Mouse (Mus musculus): ENCODE data around the gene Mgst2. TPM values are rescaled to one million over a fixed set of nuclear protein-coding genes. Genes with fewer than 3 reads are reported as not detected.

Mgst2 gene
- polyA plus RNA-seq, 1 experiment from 2014 or later = 0.27 TPM

GRCm38 (mm10) chr3:51717455-51717854, 57.3 kb downstream of the Mgst2 start:
- H3K9ac ChIP-seq (replicated peaks; ENCODE audit: low read depth, low read length) = no peak overlapping the region
- no peaks in the 10 kb centered on the region for H3K4me1 ChIP-seq (replicated peaks; ENCODE audit: control insufficient read depth, insufficient read depth, low read length)
- WGBS = 79% methylated on average over 3 of the region's 3 CpGs
- no peak overlapping the region for H3K4me2 ChIP-seq (ENCODE audit: low read length)
- no peaks in the 10 kb centered on the region for H3K9me3 ChIP-seq (ENCODE audit: control insufficient read depth, low read length)
- H3K4me3 ChIP-seq (replicated peaks; ENCODE audit: low read length) = no peak overlapping the region
- H3K27ac ChIP-seq (ENCODE audit: low read length) = no peak overlapping the region
- no peaks in the 10 kb centered on the region for H3K27me3 ChIP-seq (replicated peaks; ENCODE audit: control insufficient read depth, insufficient read depth, low read length)
- no peak for ATAC-seq
- no peaks in the 10 kb centered on the region for H3K36me3 ChIP-seq (ENCODE audit: control insufficient read depth, insufficient read depth)

- Histone ChIP-seq H3K36me3 (ENCODE audit: control insufficient read depth, insufficient read depth) (no peaks in the 10 kb centered on the region), H3K9ac (replicated peaks; ENCODE audit: low read depth, low read length) (no peak overlapping the region), H3K4me1 (replicated peaks; ENCODE audit: control insufficient read depth, insufficient read depth, low read length) (no peaks in the 10 kb centered on the region), H3K4me3 (replicated peaks; ENCODE audit: low read length) (no peak overlapping the region), H3K9me3 (ENCODE audit: control insufficient read depth, low read length) (no peaks in the 10 kb centered on the region), H3K27ac (ENCODE audit: low read length) (no peak overlapping the region), H3K4me2 (ENCODE audit: low read length) (no peak overlapping the region), H3K27me3 (replicated peaks; ENCODE audit: control insufficient read depth, insufficient read depth, low read length) (no peaks in the 10 kb centered on the region)
- no peak for ATAC-seq
- WGBS = 59% methylated on average over 4 of the region's 4 CpGs
Measured at GRCm38 (mm10) chr3:51717909-51718308, 57.7 kb downstream of the Mgst2 start.

GRCm38 (mm10) chr3:51719373-51719772, 59.2 kb downstream of the Mgst2 start:
- 82% methylated on average over 3 of the region's 3 CpGs for WGBS

DNA sequence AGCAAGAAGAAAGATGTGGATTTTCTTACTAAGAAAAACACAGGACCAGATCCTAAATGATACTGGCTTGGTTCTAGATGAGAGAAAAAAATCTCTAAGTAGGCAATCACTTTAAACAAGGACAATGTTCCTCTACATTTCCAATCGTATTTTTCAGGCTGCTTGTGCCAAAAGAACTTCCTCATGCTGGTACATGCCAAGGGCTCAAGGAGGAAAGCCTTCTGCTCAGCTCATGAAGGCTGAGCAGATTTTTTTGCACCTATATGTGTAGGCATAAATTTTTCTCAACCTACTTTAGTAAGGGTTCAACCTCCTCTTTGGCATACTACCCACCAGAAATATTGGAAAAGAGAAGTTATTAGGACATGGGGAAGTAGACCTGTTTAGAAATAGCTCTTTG, 59.8 kb downstream of the Mgst2 start:
- H3K27me3 ChIP-seq (replicated peaks; ENCODE audit: control insufficient read depth, insufficient read depth, low read length) = no peaks in the 10 kb centered on the region
- H3K4me3 ChIP-seq (replicated peaks; ENCODE audit: low read length) = no peak overlapping the region
- H3K4me1 ChIP-seq (replicated peaks; ENCODE audit: control insufficient read depth, insufficient read depth, low read length) = no peaks in the 10 kb centered on the region
- H3K27ac ChIP-seq (ENCODE audit: low read length) = no peak overlapping the region
- no peak overlapping the region for H3K9ac ChIP-seq (replicated peaks; ENCODE audit: low read depth, low read length)
- ATAC-seq = no peak
- WGBS = 69% methylated on average over 1 of the region's 1 CpGs
- no peak overlapping the region for H3K4me2 ChIP-seq (ENCODE audit: low read length)
- H3K9me3 ChIP-seq (ENCODE audit: control insufficient read depth, low read length) = no peaks in the 10 kb centered on the region
- no peaks in the 10 kb centered on the region for H3K36me3 ChIP-seq (ENCODE audit: control insufficient read depth, insufficient read depth)

More at GRCm38 (mm10) chr3:51719373-51719772, 59.2 kb downstream of the Mgst2 start:
- no peak overlapping the region for H3K4me2 ChIP-seq (ENCODE audit: low read length)
- H3K9me3 ChIP-seq (ENCODE audit: control insufficient read depth, low read length) = no peaks in the 10 kb centered on the region
- ATAC-seq = no peak
- no peaks in the 10 kb centered on the region for H3K36me3 ChIP-seq (ENCODE audit: control insufficient read depth, insufficient read depth)
- no peaks in the 10 kb centered on the region for H3K4me1 ChIP-seq (replicated peaks; ENCODE audit: control insufficient read depth, insufficient read depth, low read length)
- no peak overlapping the region for H3K9ac ChIP-seq (replicated peaks; ENCODE audit: low read depth, low read length)
- H3K27me3 ChIP-seq (replicated peaks; ENCODE audit: control insufficient read depth, insufficient read depth, low read length) = no peaks in the 10 kb centered on the region
- H3K27ac ChIP-seq (ENCODE audit: low read length) = no peak overlapping the region
- no peak overlapping the region for H3K4me3 ChIP-seq (replicated peaks; ENCODE audit: low read length)

DNA sequence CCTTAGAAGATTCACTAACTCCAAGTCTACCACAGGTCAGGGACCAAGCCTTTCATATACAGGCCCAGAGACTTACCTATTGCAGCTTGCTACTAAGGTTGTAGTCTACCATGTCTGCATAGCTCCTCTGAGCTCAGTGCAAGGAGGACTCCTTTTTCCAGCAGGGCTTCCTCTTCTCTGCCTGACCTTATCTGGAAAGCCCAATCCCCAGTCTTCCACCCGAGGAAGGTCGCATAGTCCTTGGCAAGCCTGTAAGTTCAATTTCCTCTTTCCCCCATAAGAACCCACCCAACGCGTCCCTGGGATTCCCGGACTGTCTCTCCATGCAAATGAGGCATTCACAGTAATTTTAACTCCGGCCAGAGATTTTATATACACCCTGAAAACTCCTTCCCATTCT, 66.1 kb downstream of the Mgst2 start:
- H3K4me1 ChIP-seq (replicated peaks; ENCODE audit: control insufficient read depth, insufficient read depth, low read length) = peaks cover 18% of the 10 kb centered on the region
- H3K27ac ChIP-seq (ENCODE audit: low read length) = no peak overlapping the region
- ATAC-seq = no peak
- no peak overlapping the region for H3K9ac ChIP-seq (replicated peaks; ENCODE audit: low read depth, low read length)
- no peaks in the 10 kb centered on the region for H3K36me3 ChIP-seq (ENCODE audit: control insufficient read depth, insufficient read depth)
- H3K4me2 ChIP-seq (ENCODE audit: low read length) = no peak overlapping the region
- 93% methylated on average over 6 of the region's 6 CpGs for WGBS
- no peaks in the 10 kb centered on the region for H3K27me3 ChIP-seq (replicated peaks; ENCODE audit: control insufficient read depth, insufficient read depth, low read length)
- H3K9me3 ChIP-seq (ENCODE audit: control insufficient read depth, low read length) = no peaks in the 10 kb centered on the region
- no peak overlapping the region for H3K4me3 ChIP-seq (replicated peaks; ENCODE audit: low read length)

GRCm38 (mm10) chr3:51727487-51727886, 67.3 kb downstream of the Mgst2 start:
- no peak overlapping the region for H3K4me3 ChIP-seq (replicated peaks; ENCODE audit: low read length)
- 54% methylated on average over 3 of the region's 3 CpGs for WGBS
- no peak for ATAC-seq
- no peak overlapping the region for H3K9ac ChIP-seq (replicated peaks; ENCODE audit: low read depth, low read length)
- no peaks in the 10 kb centered on the region for H3K9me3 ChIP-seq (ENCODE audit: control insufficient read depth, low read length)
- H3K27ac ChIP-seq (ENCODE audit: low read length) = peak overlapping the region; percentile 41
- H3K27me3 ChIP-seq (replicated peaks; ENCODE audit: control insufficient read depth, insufficient read depth, low read length) = no peaks in the 10 kb centered on the region
- H3K4me2 ChIP-seq (ENCODE audit: low read length) = no peak overlapping the region
- H3K4me1 ChIP-seq (replicated peaks; ENCODE audit: control insufficient read depth, insufficient read depth, low read length) = peaks cover 19% of the 10 kb centered on the region
- no peaks in the 10 kb centered on the region for H3K36me3 ChIP-seq (ENCODE audit: control insufficient read depth, insufficient read depth)

- H3K9ac ChIP-seq (replicated peaks; ENCODE audit: low read depth, low read length) = no peak overlapping the region
- 71% methylated on average over 8 of the region's 8 CpGs for WGBS
Measured at GRCm38 (mm10) chr3:51727968-51728367, 67.8 kb downstream of the Mgst2 start.

DNA sequence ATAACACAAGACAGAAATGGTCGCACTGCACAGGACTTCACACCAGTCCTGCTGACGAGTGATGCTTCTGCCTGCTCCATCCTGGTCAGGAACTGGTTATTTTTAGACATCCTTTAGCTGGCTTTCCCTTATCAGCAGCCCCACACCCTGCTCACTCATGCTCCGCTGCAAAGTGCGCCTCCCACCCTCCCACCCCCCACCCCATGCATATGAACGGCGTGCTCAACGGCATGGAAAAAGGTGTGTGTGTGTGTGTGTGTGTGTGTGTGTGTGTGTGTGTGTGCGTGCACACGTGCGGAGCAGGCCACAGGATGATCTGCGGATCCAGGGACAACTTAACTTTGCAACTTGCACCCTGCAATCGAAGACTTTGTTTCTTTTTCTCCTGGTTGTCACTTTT, 68.3 kb downstream of the Mgst2 start:
- peaks cover 21% of the 10 kb centered on the region for H3K4me1 ChIP-seq (replicated peaks; ENCODE audit: control insufficient read depth, insufficient read depth, low read length)
- no peaks in the 10 kb centered on the region for H3K36me3 ChIP-seq (ENCODE audit: control insufficient read depth, insufficient read depth)
- no peaks in the 10 kb centered on the region for H3K9me3 ChIP-seq (ENCODE audit: control insufficient read depth, low read length)
- no peak overlapping the region for H3K4me3 ChIP-seq (replicated peaks; ENCODE audit: low read length)
- 81% methylated on average over 12 of the region's 12 CpGs for WGBS
- ATAC-seq = peak; percentile 11
- H3K4me2 ChIP-seq (ENCODE audit: low read length) = no peak overlapping the region
- H3K27ac ChIP-seq (ENCODE audit: low read length) = no peak overlapping the region; the same call in 1 of the 2 replicates
- H3K27me3 ChIP-seq (replicated peaks; ENCODE audit: control insufficient read depth, insufficient read depth, low read length) = no peaks in the 10 kb centered on the region
- H3K9ac ChIP-seq (replicated peaks; ENCODE audit: low read depth, low read length) = no peak overlapping the region

More at GRCm38 (mm10) chr3:51727968-51728367, 67.8 kb downstream of the Mgst2 start:
- no peaks in the 10 kb centered on the region for H3K27me3 ChIP-seq (replicated peaks; ENCODE audit: control insufficient read depth, insufficient read depth, low read length)
- H3K4me3 ChIP-seq (replicated peaks; ENCODE audit: low read length) = no peak overlapping the region
- H3K4me1 ChIP-seq (replicated peaks; ENCODE audit: control insufficient read depth, insufficient read depth, low read length) = peaks cover 21% of the 10 kb centered on the region
- H3K4me2 ChIP-seq (ENCODE audit: low read length) = no peak overlapping the region
- H3K27ac ChIP-seq (ENCODE audit: low read length) = peak overlapping the region; percentile 41
- no peaks in the 10 kb centered on the region for H3K36me3 ChIP-seq (ENCODE audit: control insufficient read depth, insufficient read depth)
- H3K9me3 ChIP-seq (ENCODE audit: control insufficient read depth, low read length) = no peaks in the 10 kb centered on the region
- ATAC-seq = no peak

GRCm38 (mm10) chr3:51729109-51729918, 69.2 kb downstream of the Mgst2 start:
- Histone ChIP-seq H3K27ac (ENCODE audit: low read length) (peak overlapping the region; percentile 16; the same call in 1 of the 2 replicates), H3K9me3 (ENCODE audit: control insufficient read depth, low read length) (no peaks in the 10 kb centered on the region), H3K4me3 (replicated peaks; ENCODE audit: low read length) (no peak overlapping the region), H3K27me3 (replicated peaks; ENCODE audit: control insufficient read depth, insufficient read depth, low read length) (no peaks in the 10 kb centered on the region), H3K36me3 (ENCODE audit: control insufficient read depth, insufficient read depth) (no peaks in the 10 kb centered on the region), H3K9ac (replicated peaks; ENCODE audit: low read depth, low read length) (no peak overlapping the region), H3K4me2 (ENCODE audit: low read length) (no peak overlapping the region), H3K4me1 (replicated peaks; ENCODE audit: control insufficient read depth, insufficient read depth, low read length) (peaks cover 21% of the 10 kb centered on the region)
- peak; percentile 62 for ATAC-seq
- 52% methylated on average over 14 of the region's 14 CpGs for WGBS
